Comparison of ENCODE assay signal across 20 mouse cellular contexts in the genomic region with DNA sequence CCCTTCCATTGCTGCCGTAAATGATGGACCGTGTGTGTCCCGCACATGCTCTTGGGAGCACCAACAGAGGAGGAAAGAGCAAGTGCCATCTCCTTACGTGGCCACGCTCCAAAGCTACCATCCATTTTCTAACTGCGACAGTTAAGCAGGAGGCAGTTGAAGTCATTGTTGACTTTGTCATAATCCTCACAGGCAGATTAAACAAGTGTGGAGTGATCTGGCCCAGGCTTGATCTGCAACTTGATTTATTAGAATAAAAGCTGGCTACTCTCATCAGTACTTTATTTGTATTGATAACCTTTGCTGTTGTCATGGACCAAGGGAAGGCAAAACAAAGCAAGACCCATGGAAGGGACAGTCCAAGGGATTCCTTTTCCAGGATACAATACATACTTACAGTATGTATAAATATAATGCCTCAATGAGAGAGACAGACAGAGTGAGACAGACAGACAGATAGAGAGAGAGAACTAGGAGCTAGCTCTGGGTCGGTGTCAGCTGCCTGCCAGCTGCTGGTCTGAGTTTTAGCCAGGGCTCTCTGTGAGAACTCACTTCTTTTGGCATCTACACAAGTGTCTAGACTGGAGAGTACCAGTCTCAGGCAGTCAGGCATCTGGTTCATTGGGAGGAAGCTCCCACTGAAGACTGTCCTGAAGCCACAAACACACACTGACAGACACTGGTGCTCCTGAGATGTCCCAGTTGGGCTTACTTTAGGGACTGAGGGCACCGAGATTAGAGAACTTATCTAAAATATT. TPM values are rescaled to one million over a fixed set of nuclear protein-coding genes. Genes with fewer than 3 reads are reported as not detected.
DNase-seq lines count a peak whose midpoint lies in the region; ATAC-seq and TF ChIP-seq lines count a peak whose summit lies in the region.
"Had no signal": no experiment of that assay in that cellular context is flagged by ENCODE, and none has a peak within 500 bp of the region (broad histone marks: within the 10 kb centered on the region; RNA-seq: fewer than 3 reads in every experiment).

No protein-coding gene starts in this region.

- no peaks in the 10 kb centered on the region for H3K4me1 ChIP-seq in embryonic facial prominence, embryonic 14.5 days (ENCODE audit: control insufficient read depth, insufficient read depth, low read length)
- peaks cover 16% of the 10 kb centered on the region for H3K4me1 ChIP-seq in embryonic facial prominence, embryonic 10.5 days
- H3K4me1 ChIP-seq in lung, embryonic 14.5 days (ENCODE audit: insufficient read depth): peaks cover 9% of the 10 kb centered on the region; the same call in 1 of the 2 replicates
- peaks cover 13% of the 10 kb centered on the region for H3K4me1 ChIP-seq in lung, adult 2 months (ENCODE audit: control insufficient read depth, insufficient read depth, low read length)
- H3K4me1 ChIP-seq in midbrain, embryonic 11.5 days (ENCODE audit: control insufficient read depth, insufficient read depth, low read length): no peaks in the 10 kb centered on the region
- H3K4me1 ChIP-seq in midbrain, embryonic 10.5 days: no peaks in the 10 kb centered on the region

- H3K9ac ChIP-seq in embryonic facial prominence, embryonic 14.5 days (ENCODE audit: low read depth, low read length): no peak overlapping the region
- H3K9ac ChIP-seq in lung, embryonic 14.5 days: no peak overlapping the region
- H3K9ac ChIP-seq in midbrain, embryonic 11.5 days (ENCODE audit: low read length): no peak overlapping the region
- H3K9ac ChIP-seq: embryonic facial prominence, embryonic 13.5 days; heart, embryonic 15.5 days; hindbrain, embryonic 14.5 days had no signal

- no peaks in the 10 kb centered on the region for H3K9me3 ChIP-seq in embryonic facial prominence, embryonic 14.5 days (ENCODE audit: control insufficient read depth, low read length)
- no peaks in the 10 kb centered on the region for H3K9me3 ChIP-seq in embryonic facial prominence, embryonic 10.5 days
- H3K9me3 ChIP-seq in lung, embryonic 14.5 days (ENCODE audit: low read depth, low read length): no peaks in the 10 kb centered on the region
- no peaks in the 10 kb centered on the region for H3K9me3 ChIP-seq in midbrain, embryonic 11.5 days (ENCODE audit: control insufficient read depth, low read length)
- H3K9me3 ChIP-seq in midbrain, embryonic 10.5 days (replicated peaks): no peaks in the 10 kb centered on the region
- H3K9me3 ChIP-seq: embryonic facial prominence, embryonic 13.5 days; forebrain, embryonic 10.5 days; heart, embryonic 15.5 days had no signal

- H3K4me3 ChIP-seq in embryonic facial prominence, embryonic 14.5 days (ENCODE audit: low read depth, low read length): no peak overlapping the region
- no peak overlapping the region for H3K4me3 ChIP-seq in embryonic facial prominence, embryonic 10.5 days
- no peak overlapping the region for H3K4me3 ChIP-seq in lung, embryonic 14.5 days (ENCODE audit: low read depth, low read length)
- H3K4me3 ChIP-seq in lung, adult 2 months (replicated peaks; ENCODE audit: extremely low read depth, low read depth, low read length): no peak overlapping the region
- H3K4me3 ChIP-seq in midbrain, embryonic 11.5 days (ENCODE audit: low read depth, low read length): no peak overlapping the region
- no peak overlapping the region for H3K4me3 ChIP-seq in midbrain, embryonic 10.5 days
- H3K4me3 ChIP-seq: embryonic facial prominence, embryonic 13.5 days; forebrain, embryonic 10.5 days; gastrocnemius, adult 2 months; heart, embryonic 15.5 days had no signal

- ATAC-seq in embryonic facial prominence, embryonic 14.5 days (ENCODE audit: low read depth): peak; percentile 33; the same call in 1 of the 2 replicates
- ATAC-seq in lung, embryonic 14.5 days (ENCODE audit: insufficient read depth): peak; percentile 75
- no peak for ATAC-seq in midbrain, embryonic 11.5 days (ENCODE audit: low FRiP score)
- ATAC-seq: forebrain, embryonic 14.5 days had no signal

- no peak for TF ChIP-seq CTCF in lung, embryonic 14.5 days (IDR thresholded peaks at IDR 0.05; ENCODE audit: low read depth)
- no peak for TF ChIP-seq CTCF in lung, adult 2 months (IDR thresholded peaks at IDR 0.05; ENCODE audit: insufficient read depth, low read length)

- DNase-seq in embryonic facial prominence, embryonic 14.5 days (ENCODE audit: low spot score): no peak
- no peak for DNase-seq in embryonic facial prominence, embryonic 10.5 days (ENCODE audit: low spot score)
- peak; percentile 71 for DNase-seq in lung, embryonic 14.5 days
- DNase-seq in lung, adult 2 months: no peak
- DNase-seq in midbrain, embryonic 11.5 days (ENCODE audit: low spot score, missing footprints): peak; percentile 26
- DNase-seq in midbrain, embryonic 10.5 days (ENCODE audit: low spot score): no peak
- DNase-seq in lung, postnatal 36 days: peak; percentile 41
- DNase-seq in testis, postnatal 14 days (ENCODE audit: low spot score): no peak
- DNase-seq: adrenal gland, postnatal 14 days; cerebellum, adult 18-20 months; gastrocnemius, adult 2 months; gastrocnemius, postnatal 36 days; heart, adult 18-20 months; heart, postnatal 14 days had no signal

- no peaks in the 10 kb centered on the region for H3K36me3 ChIP-seq in embryonic facial prominence, embryonic 14.5 days (ENCODE audit: control insufficient read depth, insufficient read depth, low read length)
- H3K36me3 ChIP-seq in embryonic facial prominence, embryonic 10.5 days (replicated peaks): no peaks in the 10 kb centered on the region
- H3K36me3 ChIP-seq in lung, embryonic 14.5 days (ENCODE audit: insufficient read depth): no peaks in the 10 kb centered on the region
- no peaks in the 10 kb centered on the region for H3K36me3 ChIP-seq in midbrain, embryonic 11.5 days (ENCODE audit: control insufficient read depth, insufficient read depth, low read length)
- no peaks in the 10 kb centered on the region for H3K36me3 ChIP-seq in midbrain, embryonic 10.5 days
- H3K36me3 ChIP-seq: embryonic facial prominence, embryonic 13.5 days; forebrain, embryonic 10.5 days; heart, embryonic 15.5 days had no signal

- H3K27ac ChIP-seq in embryonic facial prominence, embryonic 14.5 days (replicated peaks; ENCODE audit: low read depth, low read length): no peak overlapping the region
- H3K27ac ChIP-seq in embryonic facial prominence, embryonic 10.5 days (replicated peaks): no peak overlapping the region
- H3K27ac ChIP-seq in lung, embryonic 14.5 days (ENCODE audit: low read depth): no peak overlapping the region
- H3K27ac ChIP-seq in midbrain, embryonic 11.5 days (ENCODE audit: low read depth, low read length): no peak overlapping the region
- no peak overlapping the region for H3K27ac ChIP-seq in midbrain, embryonic 10.5 days (replicated peaks)
- H3K27ac ChIP-seq: embryonic facial prominence, embryonic 13.5 days; forebrain, embryonic 10.5 days; gastrocnemius, adult 2 months; heart, embryonic 15.5 days; hindbrain, embryonic 14.5 days had no signal

- H3K27me3 ChIP-seq in embryonic facial prominence, embryonic 14.5 days (replicated peaks; ENCODE audit: control insufficient read depth, insufficient read depth, low read length): no peaks in the 10 kb centered on the region
- no peaks in the 10 kb centered on the region for H3K27me3 ChIP-seq in embryonic facial prominence, embryonic 10.5 days (replicated peaks; ENCODE audit: low read depth, poor library complexity, severe bottlenecking)
- H3K27me3 ChIP-seq in lung, embryonic 14.5 days (ENCODE audit: insufficient read depth, low read length): no peaks in the 10 kb centered on the region
- no peaks in the 10 kb centered on the region for H3K27me3 ChIP-seq in midbrain, embryonic 11.5 days (ENCODE audit: control insufficient read depth, insufficient read depth, low read length)
- H3K27me3 ChIP-seq in midbrain, embryonic 10.5 days (ENCODE audit: low read depth, poor library complexity, severe bottlenecking): no peaks in the 10 kb centered on the region
- H3K27me3 ChIP-seq: embryonic facial prominence, embryonic 13.5 days; heart, embryonic 15.5 days had no signal

- no peak overlapping the region for H3K4me2 ChIP-seq in embryonic facial prominence, embryonic 14.5 days (ENCODE audit: low read depth, low read length)
- H3K4me2 ChIP-seq in lung, embryonic 14.5 days: no peak overlapping the region
- no peak overlapping the region for H3K4me2 ChIP-seq in midbrain, embryonic 11.5 days
- H3K4me2 ChIP-seq: embryonic facial prominence, embryonic 13.5 days; heart, embryonic 11.5 days; heart, embryonic 15.5 days; hindbrain, embryonic 14.5 days had no signal

- TF ChIP-seq POLR2A in lung, adult 2 months (IDR thresholded peaks at IDR 0.05; ENCODE audit: borderline replicate concordance, extremely low read depth, low read depth, low read length): no peak

- 88% methylated on average over 8 of the region's 8 CpGs for WGBS in embryonic facial prominence, embryonic 14.5 days
- WGBS in embryonic facial prominence, embryonic 10.5 days: 92% methylated on average over 8 of the region's 8 CpGs
- 44% methylated on average over 8 of the region's 8 CpGs for WGBS in lung, embryonic 14.5 days
- 66% methylated on average over 8 of the region's 8 CpGs for WGBS in lung, adult 2 months
- WGBS in midbrain, embryonic 11.5 days: 91% methylated on average over 8 of the region's 8 CpGs
- WGBS in midbrain, embryonic 10.5 days: 91% methylated on average over 8 of the region's 8 CpGs

RNA-seq across cellular contexts. Expression of a gene that starts 54.4 kb away (rescaled TPM):
- polyA plus RNA-seq in embryonic facial prominence, embryonic 14.5 days (2014; fragmentation: Nextera tagmentation; extraction: Ambion mirVana): 20.9 and 22.9 TPM in 2 replicates
- 36.6 and 37.5 TPM in 2 replicates for polyA plus RNA-seq in embryonic facial prominence, embryonic 10.5 days (2016; fragmentation: Nextera tagmentation; extraction: Ambion mirVana)
- polyA plus RNA-seq in lung, embryonic 14.5 days (2014; fragmentation: Nextera tagmentation; extraction: Ambion mirVana): 23.6 and 26.5 TPM in 2 replicates
- 7.3 and 11.3 TPM in 2 replicates for polyA plus RNA-seq in lung, adult 2 months (2012; rRNA removed)
- polyA plus RNA-seq in midbrain, embryonic 11.5 days (2014; fragmentation: Nextera tagmentation; extraction: Ambion mirVana): 16.4 and 17.8 TPM in 2 replicates
- 20.1 and 21.4 TPM in 2 replicates for polyA plus RNA-seq in midbrain, embryonic 10.5 days (2016; fragmentation: Nextera tagmentation; extraction: Ambion mirVana)

Comparison
In these comparisons a context has a peak if more than half of its experiments do, and no peak if none do; other contexts are left out.
1. DNase-seq: peak in lung, embryonic 14.5 days (single experiment), midbrain, embryonic 11.5 days (single experiment) and lung, postnatal 36 days (single experiment); none in embryonic facial prominence, embryonic 14.5 days (single experiment), embryonic facial prominence, embryonic 10.5 days (single experiment), lung, adult 2 months (single experiment), midbrain, embryonic 10.5 days (single experiment) and testis, postnatal 14 days (single experiment).